Mouse (Mus musculus) heart, postnatal 0 days (tissue): Measurements from ENCODE around the gene Gpx3.

ENCODE experiments used
- CTCF ChIP-seq: IDR thresholded peaks from 2 replicates; pipeline ENCODE4 v1.5.1; 2016; ENCODE audit warnings: antibody characterized with exemption, control low read depth, low read depth
- EP300 ChIP-seq: IDR thresholded peaks from 2 replicates; pipeline ENCODE4 v1.6.1; 2016; ENCODE audit warnings: antibody characterized with exemption, low read depth

- TF ChIP-seq CTCF (no peak), EP300 (no peak)
Measured at GRCm38 (mm10) chr11:54929744-54930143, 27.5 kb downstream of the Gpx3 start.
